In genomic region chr1:64644513-64644912, GRCm38 (mm10) we compare ENCODE assay signal across 30 mouse cellular contexts. TPM values are rescaled to one million over a fixed set of nuclear protein-coding genes. Genes with fewer than 3 reads are reported as not detected.
DNase-seq lines count a peak whose midpoint lies in the region; ATAC-seq lines count a peak whose summit lies in the region.
"Had no signal": no experiment of that assay in that cellular context is flagged by ENCODE, and none has a peak within 500 bp of the region (broad histone marks: within the 10 kb centered on the region; RNA-seq: fewer than 3 reads in every experiment).

No protein-coding gene starts in this region.

- H3K4me1 ChIP-seq in embryonic facial prominence, embryonic 10.5 days = 0 out of 2 replicates have a peak, but pooled peaks cover 2% of the 10 kb centered on the region
- H3K4me1 ChIP-seq: forebrain, embryonic 10.5 days; forebrain, embryonic 13.5 days; heart, embryonic 15.5 days had no signal

- no peak overlapping the region for H3K27ac ChIP-seq in embryonic facial prominence, embryonic 10.5 days (replicated peaks)
- H3K27ac ChIP-seq: forebrain, embryonic 10.5 days; forebrain, embryonic 13.5 days; heart, embryonic 15.5 days; hindbrain, embryonic 14.5 days; hindbrain, postnatal 0 days had no signal

- WGBS in embryonic facial prominence, embryonic 10.5 days = 96% methylated on average over 3 of the region's 3 CpGs

- H3K4me3 ChIP-seq in embryonic facial prominence, embryonic 10.5 days = no peak overlapping the region
- H3K4me3 ChIP-seq: forebrain, embryonic 10.5 days; forebrain, embryonic 13.5 days; heart, embryonic 12.5 days; heart, embryonic 15.5 days had no signal

- H3K9me3 ChIP-seq in embryonic facial prominence, embryonic 10.5 days = no peaks in the 10 kb centered on the region
- H3K9me3 ChIP-seq: forebrain, embryonic 10.5 days; forebrain, embryonic 13.5 days; G1E; heart, embryonic 12.5 days; heart, embryonic 15.5 days had no signal

- peak; percentile 30 for DNase-seq in layer of hippocampus, adult 11-12 months (ENCODE audit: low spot score)
- DNase-seq in layer of hippocampus, adult 9-10 months (ENCODE audit: low spot score) = no peak
- DNase-seq in MEL-GATA-1-ER (ENCODE audit: extremely low read depth, low read depth) = peak; percentile 10
- DNase-seq in adrenal gland, postnatal 10 days = no peak
- no peak for DNase-seq in embryonic facial prominence, embryonic 10.5 days (ENCODE audit: low spot score)
- DNase-seq: adrenal gland, adult 8-10 months; adrenal gland, postnatal 36 days; B cell, adult 2 months; cerebellum, adult 11 months; cerebellum, adult 2 months; cerebellum, adult 9-11 months; cerebellum, postnatal 25 days; embryo, embryonic 11 days; gastrocnemius, postnatal 14 days; heart, adult 11 months; heart, postnatal 10 days; heart, postnatal 36 days; kidney, adult 11 months had no signal

- ATAC-seq in hematopoietic stem cell, adult 5-6 weeks (replicated peaks in 1 of 2; ENCODE audit: insufficient read depth in 1 of 2, low FRiP score in 2 of 2, low TSS enrichment in 1 of 2, low read depth in 1 of 2, poor library complexity in 2 of 2, severe bottlenecking in 2 of 2) = peak; percentile 66 to 71
- ATAC-seq: activated CD4-positive, CD25-positive, alpha-beta regulatory T cell, adult 4 months; forebrain, embryonic 13.5 days; forebrain, embryonic 16.5 days; hindbrain, postnatal 0 days; inflammation-experienced regulatory T-cells, adult 6 months had no signal

- no peaks in the 10 kb centered on the region for H3K36me3 ChIP-seq in embryonic facial prominence, embryonic 10.5 days (replicated peaks)
- H3K36me3 ChIP-seq: forebrain, embryonic 10.5 days; G1E; heart, embryonic 12.5 days; heart, embryonic 15.5 days had no signal

- H3K27me3 ChIP-seq in embryonic facial prominence, embryonic 10.5 days (replicated peaks; ENCODE audit: low read depth, poor library complexity, severe bottlenecking) = no peaks in the 10 kb centered on the region
- H3K27me3 ChIP-seq: CH12.LX; forebrain, embryonic 13.5 days; heart, embryonic 12.5 days; heart, embryonic 15.5 days had no signal

RNA-seq across cellular contexts. Expression of gene Mettl21a, which starts 27.5 kb away (rescaled TPM):
- total RNA-seq in hematopoietic stem cell, adult 5-6 weeks (2017) = 14.5 and 16.8 TPM in 2 replicates
- 10 to 100 TPM; 14.2 to 15.3 TPM for total RNA-seq in adrenal gland, postnatal 10 days (2021)
- 20.9 and 21.9 TPM in 2 replicates for polyA plus RNA-seq in embryonic facial prominence, embryonic 10.5 days (2016; fragmentation: Nextera tagmentation; extraction: Ambion mirVana)

RNA-seq across cellular contexts. Expression of gene Ccnyl1, which starts 45.7 kb away (rescaled TPM):
- 3.9 and 6.2 TPM in 2 replicates for total RNA-seq in hematopoietic stem cell, adult 5-6 weeks (2017)
- total RNA-seq in adrenal gland, postnatal 10 days (2021) = 10 to 100 TPM; 18.1 to 22.4 TPM
- polyA plus RNA-seq in embryonic facial prominence, embryonic 10.5 days (2016; fragmentation: Nextera tagmentation; extraction: Ambion mirVana) = 5.8 and 6.1 TPM in 2 replicates

Comparison
In these comparisons a context has a peak if more than half of its experiments do, and no peak if none do; other contexts are left out.
1. DNase-seq: peak in layer of hippocampus, adult 11-12 months (single experiment) and MEL-GATA-1-ER (single experiment); none in layer of hippocampus, adult 9-10 months (single experiment), adrenal gland, postnatal 10 days (single experiment) and embryonic facial prominence, embryonic 10.5 days (single experiment).